Mouse (Mus musculus): Measurements from ENCODE around the gene Foxp1.

- TF ChIP-seq CTCF (IDR thresholded peaks at IDR 0.05; ENCODE audit: borderline replicate concordance, extremely low read depth, insufficient read depth, insufficient read length) (no peak), POLR2A (IDR thresholded peaks at IDR 0.05; ENCODE audit: borderline replicate concordance, extremely low read depth, insufficient read depth, insufficient read length, poor library complexity, severe bottlenecking) (no peak)
Observed at GRCm38 (mm10) chr6:99572071-99572470, 49.5 kb upstream of the Foxp1 start.

Data from brain, embryonic 14.5 days (tissue).